Mouse (Mus musculus): Measurements from ENCODE around the gene Rfx7.
A peak's percentile ranks its signal among the peaks of the same experiment; 100 is the strongest.
"Not testable (repeated sequence)": the region's sequence is repeated elsewhere in the genome, so short reads cannot be mapped to it uniquely, and the experiment has no call there.

Gene Rfx7

DNA sequence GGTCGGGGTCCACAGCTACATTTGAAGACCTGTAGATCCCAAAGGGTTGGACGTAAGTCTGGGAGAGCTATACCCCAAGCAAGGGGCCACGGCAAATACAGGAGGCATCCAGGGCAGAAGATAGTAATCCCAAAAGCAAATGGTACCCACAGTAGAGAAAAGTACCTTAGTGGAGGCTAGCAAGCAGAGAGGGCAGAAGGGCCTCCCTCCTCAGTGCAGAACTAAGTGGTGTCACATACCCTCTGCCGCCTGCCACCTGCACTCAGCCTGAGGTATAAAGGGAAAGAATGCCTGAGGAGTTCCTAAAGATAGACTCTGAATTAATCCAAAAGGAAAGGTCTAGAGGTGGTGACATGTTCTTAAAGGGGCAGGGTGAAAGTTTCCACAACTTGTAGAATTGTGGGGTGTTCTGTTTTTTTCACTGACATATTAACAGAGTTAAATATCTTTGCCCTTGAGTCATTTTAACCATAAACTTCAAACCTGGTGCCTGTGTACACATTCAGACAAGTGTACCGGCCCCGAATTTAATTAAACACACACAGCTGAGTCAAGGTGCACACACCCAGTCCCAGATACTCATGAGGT lies 109.1 kb downstream of the Rfx7 start:
- DNase-seq = peak; percentile 27 to 44

- not testable (repeated sequence) for DNase-seq
Measured at GRCm38 (mm10) chr9:72642756-72643447, 110.9 kb downstream of the Rfx7 start.

GRCm38 (mm10) chr9:72643651-72644417 lies 111.8 kb downstream of the Rfx7 start:
- DNase-seq = no peak

DNA sequence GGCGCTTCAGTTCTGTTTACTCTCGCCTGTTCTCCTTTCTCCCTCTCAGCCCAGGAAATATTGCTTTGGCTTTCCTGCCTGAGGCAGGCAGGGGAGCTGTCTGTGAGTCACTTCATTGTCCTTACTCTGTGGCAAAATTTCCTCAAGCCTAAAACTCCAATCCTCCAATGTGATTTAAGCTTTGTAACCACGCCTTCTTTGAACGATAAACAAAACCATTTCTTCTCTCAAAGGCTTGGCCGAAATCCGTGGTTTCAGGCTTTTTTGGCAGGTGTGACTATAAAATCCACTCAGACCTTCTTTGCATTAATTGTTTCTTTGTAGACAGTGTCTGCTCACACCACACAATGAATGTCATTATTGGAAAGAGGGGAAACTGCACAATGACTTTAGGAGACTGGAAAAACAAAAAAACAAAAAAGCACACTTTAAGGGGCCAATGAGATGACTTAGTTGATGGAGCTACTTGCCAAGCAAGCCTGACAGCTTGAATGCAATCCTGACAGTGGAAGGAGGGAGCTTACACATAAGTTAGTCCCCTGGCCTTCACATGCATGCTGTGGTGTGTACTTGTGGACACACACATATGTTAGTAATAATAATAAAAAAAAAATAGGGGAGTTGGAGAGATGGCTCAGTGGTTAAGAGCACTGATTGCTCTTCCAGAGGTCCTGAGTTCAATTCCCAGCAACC lies 112.5 kb downstream of the Rfx7 start:
- DNase-seq = no peak

DNA sequence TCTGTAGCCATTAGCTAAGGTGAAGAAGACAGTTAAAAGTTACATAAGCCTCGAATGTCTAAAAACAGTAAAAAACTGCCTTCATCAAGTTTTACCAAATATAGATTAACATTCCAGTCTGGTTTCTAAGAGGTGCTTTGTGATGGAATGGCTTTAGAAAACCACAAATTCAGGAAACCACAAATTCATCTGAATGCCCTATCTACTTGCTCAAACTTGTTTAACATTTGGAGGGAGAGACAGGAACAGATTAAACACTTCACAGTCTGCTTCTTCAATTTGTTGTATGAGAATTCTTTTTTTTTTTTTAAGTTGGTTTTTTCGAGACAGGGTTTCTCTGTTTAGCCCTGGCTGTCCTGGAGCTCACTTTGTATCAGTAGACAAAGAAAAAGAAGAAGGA lies 117.7 kb downstream of the Rfx7 start:
- no peak for DNase-seq

GRCm38 (mm10) chr9:72652961-72653360 lies 120.9 kb downstream of the Rfx7 start:
- DNase-seq = peak in 1 of 2 experiments; percentile 42

GRCm38 (mm10) chr9:72653533-72653932 lies 121.5 kb downstream of the Rfx7 start:
- no peak for DNase-seq

DNA sequence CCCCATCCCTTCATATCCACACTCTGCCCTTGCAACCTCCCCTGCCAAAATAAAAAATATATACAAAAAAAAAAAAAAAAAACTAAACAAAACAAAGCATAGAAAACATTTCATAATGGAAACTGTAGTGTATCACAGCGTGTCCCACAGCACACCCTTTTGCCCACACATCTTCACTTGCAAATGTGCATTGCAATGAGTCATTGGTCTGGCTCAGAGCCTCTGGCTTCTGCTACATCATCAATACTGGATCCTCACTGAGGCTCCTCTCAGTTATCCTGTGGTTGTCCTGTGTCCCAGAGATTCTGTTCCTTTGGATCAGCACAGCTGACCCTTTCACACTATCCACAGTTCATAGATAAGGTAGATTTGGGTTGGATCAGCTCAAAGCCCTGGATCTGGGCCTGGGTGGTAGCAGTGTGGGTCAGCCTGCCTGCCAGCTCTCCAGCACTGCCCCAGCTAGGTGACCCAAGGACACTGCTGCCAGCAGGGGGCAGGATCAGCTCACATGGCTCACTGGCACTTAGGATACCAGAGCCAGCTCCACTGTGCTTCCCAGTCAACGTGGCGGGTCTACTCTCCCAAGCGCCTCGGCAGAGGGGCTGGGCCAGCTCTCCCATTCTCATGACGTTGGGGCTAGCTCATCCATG lies 122.7 kb downstream of the Rfx7 start:
- DNase-seq = peak; percentile 83 to 89

GRCm38 (mm10) chr9:72655602-72656001 lies 123.6 kb downstream of the Rfx7 start:
- no peak for DNase-seq

- no peak for DNase-seq
Measured at GRCm38 (mm10) chr9:72656491-72656890, 124.5 kb downstream of the Rfx7 start.

- peak in 1 of 2 experiments; percentile 45 for DNase-seq
Measured at GRCm38 (mm10) chr9:72656940-72657339, 124.9 kb downstream of the Rfx7 start.

DNA sequence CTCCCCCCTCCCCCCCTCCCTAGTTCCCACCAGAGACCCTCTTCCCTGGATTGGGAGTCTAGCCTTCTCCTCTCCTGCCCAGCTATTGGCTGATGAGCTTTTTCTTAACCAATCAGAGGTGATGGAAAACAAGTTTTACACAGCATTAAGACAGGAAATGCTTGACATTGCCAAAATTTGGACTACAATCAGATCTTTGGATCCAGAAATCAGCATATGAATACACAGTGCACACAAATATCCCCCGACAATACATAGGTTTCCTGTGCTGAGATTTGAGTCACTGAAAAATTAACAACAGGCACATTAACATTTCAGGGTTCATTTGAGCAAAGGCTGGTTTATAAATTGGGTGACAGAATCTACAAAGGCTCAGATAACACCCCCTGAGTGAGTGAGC lies 125.7 kb downstream of the Rfx7 start:
- no peak for DNase-seq

DNA sequence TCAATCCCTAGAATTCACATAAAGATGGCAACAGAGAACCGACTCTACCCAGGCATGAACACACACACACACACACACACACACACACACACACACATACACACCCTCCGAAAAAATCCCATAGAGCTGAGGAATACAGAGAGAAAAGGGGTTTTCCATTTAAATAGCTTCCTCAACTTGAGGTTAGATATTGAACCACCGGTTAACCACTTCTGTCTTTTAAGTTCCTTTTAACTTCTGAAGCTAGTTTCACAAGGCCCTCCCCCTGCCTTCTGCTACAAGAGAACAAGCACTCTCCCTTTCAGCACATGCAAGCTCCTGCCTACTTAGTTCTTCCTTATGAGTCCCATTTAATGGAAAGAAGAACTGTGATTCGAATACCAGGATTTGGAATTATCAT lies 128.1 kb downstream of the Rfx7 start:
- peak in 1 of 2 experiments; percentile 43 for DNase-seq

DNA sequence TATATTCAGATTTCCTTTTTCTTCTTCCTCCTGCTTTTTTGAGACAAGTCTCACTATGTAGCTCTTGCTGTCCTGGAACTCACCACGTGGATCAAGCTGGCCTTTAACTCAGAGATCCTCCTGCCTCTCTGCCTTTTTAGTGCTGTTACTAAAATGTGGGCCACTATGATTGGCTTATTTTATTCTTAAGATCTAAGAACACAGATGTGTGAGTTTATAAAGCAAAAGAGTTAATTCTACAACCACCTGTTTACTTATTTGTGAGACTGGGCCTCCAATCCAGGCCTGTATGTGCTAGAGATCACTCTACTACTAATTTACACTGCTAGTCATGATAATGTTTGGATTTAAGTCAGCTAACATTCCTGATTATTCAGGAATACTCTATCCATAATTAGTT lies 128.9 kb downstream of the Rfx7 start:
- DNase-seq = no peak

DNA sequence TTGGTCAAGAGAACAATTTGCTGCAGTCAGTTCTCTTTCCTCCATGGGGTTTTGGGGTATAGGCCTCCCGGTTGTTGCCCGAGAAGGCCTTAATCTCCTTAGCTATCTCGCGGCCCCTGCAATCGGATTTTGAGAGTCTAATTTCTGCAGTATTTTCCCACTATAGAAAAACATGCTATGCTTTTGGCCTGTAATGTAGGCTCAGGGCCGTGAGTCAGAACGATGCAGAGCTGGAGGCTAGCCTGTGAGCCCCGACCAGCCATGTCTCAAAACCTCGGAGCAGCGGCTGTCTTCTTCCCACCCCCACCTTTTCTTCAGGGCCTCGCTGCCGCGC lies 129.5 kb downstream of the Rfx7 start:
- no peak for DNase-seq

GRCm38 (mm10) chr9:72661895-72662661 lies 130.0 kb downstream of the Rfx7 start, which contains the start of gene Nedd4:
Gene Nedd4 (plus strand): TSS chr9:72662346.
- peak; percentile 94 to 95 for DNase-seq

DNA sequence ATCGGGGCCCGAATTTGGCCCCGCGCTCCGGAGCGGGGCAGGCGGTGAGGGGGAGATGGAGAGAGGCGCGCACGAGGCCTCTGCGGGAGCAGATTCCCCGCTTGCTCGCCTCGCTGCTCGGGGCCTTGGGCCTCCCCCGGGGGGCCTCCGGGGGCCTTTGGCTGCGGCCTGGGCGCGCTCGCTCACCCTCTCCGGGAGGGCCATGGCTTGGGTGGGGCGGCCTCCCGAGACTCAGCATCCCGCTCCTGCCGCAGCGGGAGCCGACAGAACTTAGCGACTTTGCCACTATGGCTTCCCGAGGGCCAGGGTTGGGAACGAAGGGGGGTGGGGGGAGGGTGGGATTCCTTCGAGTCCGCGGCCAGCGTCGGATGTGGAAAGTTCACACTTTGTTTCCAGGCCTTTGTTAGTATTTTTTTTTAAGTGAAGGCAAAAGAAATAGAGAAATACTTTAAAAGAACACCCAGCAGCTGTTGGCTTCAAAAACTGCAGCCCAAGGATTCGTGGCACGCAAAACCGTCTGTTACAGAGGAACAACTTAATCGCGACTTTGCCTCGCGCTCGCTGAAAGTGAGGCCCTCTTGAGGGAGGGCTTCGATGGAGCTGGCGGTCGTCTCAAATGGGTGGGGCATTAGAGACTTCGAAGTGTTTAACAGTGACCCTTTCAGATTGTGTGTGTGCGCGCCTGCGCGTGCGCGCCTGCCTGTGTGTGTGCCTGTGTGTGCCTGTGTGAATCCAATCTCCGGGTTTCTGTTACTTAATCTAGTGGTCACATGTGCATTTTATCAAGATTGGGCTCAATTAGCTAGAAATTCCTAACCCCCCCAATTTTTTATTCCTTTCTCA lies 130.9 kb downstream of the Rfx7 start:
- peak; percentile 83 to 88 for DNase-seq

- no peak for DNase-seq
Measured at GRCm38 (mm10) chr9:72663534-72663918, 131.5 kb downstream of the Rfx7 start.

DNA sequence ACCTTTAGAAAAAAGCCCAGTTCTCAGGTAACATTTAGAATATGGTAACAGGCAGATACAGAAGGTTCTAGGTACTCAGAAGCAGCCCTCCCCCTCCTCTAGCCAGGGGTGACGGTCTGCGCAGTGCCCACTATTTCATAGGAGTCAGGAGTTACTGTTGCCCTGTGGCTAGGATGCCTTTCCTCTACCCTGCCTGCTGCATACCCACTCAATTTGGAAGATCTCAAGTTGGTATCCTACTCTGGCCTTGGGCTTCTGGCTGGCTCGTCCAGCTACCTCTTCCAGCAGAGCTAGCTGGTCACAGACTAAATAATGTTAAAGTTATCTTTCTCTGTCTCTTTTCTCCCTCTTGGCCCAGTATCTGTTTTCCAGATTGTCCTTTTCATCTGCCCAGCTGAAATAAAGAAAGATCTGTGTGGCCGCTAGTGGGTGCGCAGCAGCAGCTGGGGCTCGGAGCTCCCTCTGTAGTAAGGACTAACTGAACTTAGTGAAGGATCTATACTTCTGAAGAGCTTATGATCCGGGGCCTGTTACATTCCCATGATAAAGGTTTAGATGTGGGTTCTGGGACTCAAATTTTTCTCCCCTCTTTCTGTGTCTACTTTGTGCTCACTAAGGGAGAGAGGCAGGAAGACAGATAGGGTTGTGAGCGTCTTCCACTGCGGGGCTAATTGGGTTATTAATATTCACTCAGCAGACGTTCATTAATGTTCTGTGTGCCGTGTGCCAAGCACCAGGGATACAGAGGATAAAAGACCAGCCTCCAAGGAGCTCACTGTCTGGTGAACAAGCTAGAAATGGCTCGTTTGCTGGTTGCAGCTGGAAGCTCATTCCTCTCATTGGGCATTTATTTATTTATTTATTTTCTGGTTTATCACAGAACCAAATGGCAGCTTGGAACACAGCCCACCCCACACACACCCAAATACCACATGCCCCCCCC lies 132.6 kb downstream of the Rfx7 start:
- no peak for DNase-seq

- peak in 1 of 2 experiments; percentile 55 for DNase-seq
Measured at GRCm38 (mm10) chr9:72665517-72665916, 133.5 kb downstream of the Rfx7 start.
